Mouse (Mus musculus) liver, embryonic 14.5 days (tissue): ENCODE measurements at regions not wholly inside any gene's neighbourhood (a gene's known extent, or its start where the extent isn't known, plus 50 kb on each side); places are given as distances from the start of the nearest gene placed in this dataset.
"Not testable (repeated sequence)": the region's sequence is repeated elsewhere in the genome, so short reads cannot be mapped to it uniquely, and the experiment has no call there.

Experiments
- CTCF ChIP-seq: IDR thresholded peaks from 2 replicates; pipeline ENCODE4 v1.5.1; 2016; ENCODE audit warnings: antibody characterized with exemption, low read depth, control low read depth
- EP300 ChIP-seq: IDR thresholded peaks from 2 replicates; pipeline ENCODE4 v1.6.1; 2016; ENCODE audit warnings: antibody characterized with exemption, low read depth

DNA sequence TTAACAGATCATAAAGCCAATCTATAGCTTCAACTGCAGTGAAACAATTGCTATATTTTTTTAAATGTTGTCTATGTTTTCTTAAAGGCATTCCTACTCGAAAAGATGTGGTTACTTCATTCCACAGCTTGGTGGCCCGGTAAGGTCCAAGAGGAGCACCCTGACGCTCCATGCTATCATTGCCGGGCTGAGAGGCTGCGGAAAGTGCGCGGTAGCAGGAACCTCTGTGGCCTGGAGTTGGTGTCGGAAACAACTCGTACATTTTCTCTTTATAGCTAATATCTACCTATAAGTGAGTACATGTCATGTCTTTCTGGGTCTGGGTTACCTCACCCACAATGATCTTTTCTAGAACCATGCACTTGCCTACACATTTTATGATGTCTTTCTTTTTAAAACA, 371.2 kb upstream of the Gabra5 start:
- TF ChIP-seq EP300, CTCF: not testable (repeated sequence)
